Mouse (Mus musculus): Measurements from ENCODE around the gene E130218I03Rik. TPM values are rescaled to one million over a fixed set of nuclear protein-coding genes. Genes with fewer than 3 reads are reported as not detected.
A peak's percentile ranks its signal among the peaks of the same experiment; 100 is the strongest.

Gene E130218I03Rik
- polyA plus RNA-seq, 1 experiment from 2014 or later = 0.24 TPM

- Histone ChIP-seq H3K4me1 (ENCODE audit: control insufficient read depth, insufficient read depth, low read length) (no peaks in the 10 kb centered on the region), H3K4me3 (ENCODE audit: low read depth, low read length) (no peak overlapping the region), H3K27ac (ENCODE audit: low read length) (no peak overlapping the region), H3K36me3 (ENCODE audit: control insufficient read depth, insufficient read depth, low read length) (no peaks in the 10 kb centered on the region), H3K9me3 (replicated peaks; ENCODE audit: control insufficient read depth, low read length, poor library complexity, severe bottlenecking) (no peaks in the 10 kb centered on the region), H3K9ac (ENCODE audit: low read depth, low read length) (no peak overlapping the region), H3K4me2 (ENCODE audit: low read length) (no peak overlapping the region), H3K27me3 (ENCODE audit: control insufficient read depth, insufficient read depth, low read depth, low read length) (peaks cover 11% of the 10 kb centered on the region; the same call in 1 of the 2 replicates)
- ATAC-seq = no peak
- WGBS = 85% methylated on average over 5 of the region's 5 CpGs
These were observed 8.6 kb upstream of the E130218I03Rik start for GRCm38 (mm10) chr4:134234876-134235275.

GRCm38 (mm10) chr4:134237582-134238278 is 5.7 kb upstream of the E130218I03Rik start:
- Histone ChIP-seq H3K9me3 (replicated peaks; ENCODE audit: control insufficient read depth, low read length, poor library complexity, severe bottlenecking) (no peaks in the 10 kb centered on the region), H3K27me3 (ENCODE audit: control insufficient read depth, insufficient read depth, low read depth, low read length) (peaks cover 11% of the 10 kb centered on the region; the same call in 1 of the 2 replicates), H3K27ac (ENCODE audit: low read length) (no peak overlapping the region), H3K4me2 (ENCODE audit: low read length) (peak overlapping the region; percentile 5; the same call in 1 of the 2 replicates), H3K36me3 (ENCODE audit: control insufficient read depth, insufficient read depth, low read length) (no peaks in the 10 kb centered on the region), H3K4me1 (ENCODE audit: control insufficient read depth, insufficient read depth, low read length) (no peaks in the 10 kb centered on the region), H3K4me3 (ENCODE audit: low read depth, low read length) (no peak overlapping the region), H3K9ac (ENCODE audit: low read depth, low read length) (no peak overlapping the region)
- WGBS = 27% methylated on average over 19 of the region's 19 CpGs
- ATAC-seq = no peak

- Histone ChIP-seq H3K27ac (ENCODE audit: low read length) (no peak within 1 kb of the TSS), H3K27me3 (ENCODE audit: control insufficient read depth, insufficient read depth, low read depth, low read length) (peaks cover 11% of the 10 kb centered on the region; the same call in 1 of the 2 replicates), H3K4me2 (ENCODE audit: low read length) (peak within 1 kb of the TSS; percentile 5; the same call in 1 of the 2 replicates), H3K9me3 (replicated peaks; ENCODE audit: control insufficient read depth, low read length, poor library complexity, severe bottlenecking) (no peaks in the 10 kb centered on the region), H3K4me1 (ENCODE audit: control insufficient read depth, insufficient read depth, low read length) (no peaks in the 10 kb centered on the region), H3K4me3 (ENCODE audit: low read depth, low read length) (no peak within 1 kb of the TSS), H3K9ac (ENCODE audit: low read depth, low read length) (no peak within 1 kb of the TSS), H3K36me3 (ENCODE audit: control insufficient read depth, insufficient read depth, low read length) (no peaks in the 10 kb centered on the region)
- ATAC-seq = no peak
- WGBS = 3% methylated on average over 18 of the region's 18 CpGs
These were observed 5.2 kb upstream of the E130218I03Rik start, which contains the start of gene Cnksr1 for GRCm38 (mm10) chr4:134238279-134238651. Cnksr1 (minus strand) TSS chr4:134238399.

GRCm38 (mm10) chr4:134238686-134239085 is 4.8 kb upstream of the E130218I03Rik start:
- Histone ChIP-seq H3K27me3 (ENCODE audit: control insufficient read depth, insufficient read depth, low read depth, low read length) (peaks cover 11% of the 10 kb centered on the region; the same call in 1 of the 2 replicates), H3K4me1 (ENCODE audit: control insufficient read depth, insufficient read depth, low read length) (no peaks in the 10 kb centered on the region)
- no peak for ATAC-seq

GRCm38 (mm10) chr4:134245148-134245843 is 1.8 kb downstream of the E130218I03Rik start, which contains the start of gene Zfp593:
Zfp593 (minus strand) TSS chr4:134245592.
- peak within 1 kb of the TSS; percentile 76 for H3K9ac ChIP-seq (ENCODE audit: low read depth, low read length)
- peak within 1 kb of the TSS; percentile 67 for H3K4me3 ChIP-seq (ENCODE audit: low read depth, low read length)
- ATAC-seq = peak; percentile 74
- no peak within 1 kb of the TSS for H3K27ac ChIP-seq (ENCODE audit: low read length)
- under 1% methylated on average over 60 of the region's 60 CpGs for WGBS
- H3K4me1 ChIP-seq (ENCODE audit: control insufficient read depth, insufficient read depth, low read length) = peaks cover 19% of the 10 kb centered on the region
- peak within 1 kb of the TSS; percentile 85 for H3K4me2 ChIP-seq (ENCODE audit: low read length)
- peaks cover 19% of the 10 kb centered on the region for H3K27me3 ChIP-seq (ENCODE audit: control insufficient read depth, insufficient read depth, low read depth, low read length)
- no peaks in the 10 kb centered on the region for H3K36me3 ChIP-seq (ENCODE audit: control insufficient read depth, insufficient read depth, low read length)
- no peaks in the 10 kb centered on the region for H3K9me3 ChIP-seq (replicated peaks; ENCODE audit: control insufficient read depth, low read length, poor library complexity, severe bottlenecking)

More at GRCm38 (mm10) chr4:134238686-134239085, 4.8 kb upstream of the E130218I03Rik start:
- no peaks in the 10 kb centered on the region for H3K36me3 ChIP-seq (ENCODE audit: control insufficient read depth, insufficient read depth, low read length)
- H3K9me3 ChIP-seq (replicated peaks; ENCODE audit: control insufficient read depth, low read length, poor library complexity, severe bottlenecking) = no peaks in the 10 kb centered on the region
- H3K4me2 ChIP-seq (ENCODE audit: low read length) = peak overlapping the region; percentile 5; the same call in 1 of the 2 replicates
- whole genome bisulfite sequencing = 15% methylated on average over 10 of the region's 10 CpGs
- no peak overlapping the region for H3K4me3 ChIP-seq (ENCODE audit: low read depth, low read length)
- H3K9ac ChIP-seq (ENCODE audit: low read depth, low read length) = no peak overlapping the region
- no peak overlapping the region for H3K27ac ChIP-seq (ENCODE audit: low read length)

- Histone ChIP-seq H3K4me1 (ENCODE audit: control insufficient read depth, insufficient read depth, low read length) (peaks cover 24% of the 10 kb centered on the region), H3K9me3 (replicated peaks; ENCODE audit: control insufficient read depth, low read length, poor library complexity, severe bottlenecking) (no peaks in the 10 kb centered on the region), H3K27me3 (ENCODE audit: control insufficient read depth, insufficient read depth, low read depth, low read length) (peaks cover 19% of the 10 kb centered on the region), H3K4me3 (ENCODE audit: low read depth, low read length) (no peak overlapping the region), H3K27ac (ENCODE audit: low read length) (no peak overlapping the region), H3K36me3 (ENCODE audit: control insufficient read depth, insufficient read depth, low read length) (no peaks in the 10 kb centered on the region), H3K9ac (ENCODE audit: low read depth, low read length) (no peak overlapping the region), H3K4me2 (ENCODE audit: low read length) (no peak overlapping the region; the same call in 1 of the 2 replicates)
- WGBS = 20% methylated on average over 4 of the region's 4 CpGs
- no peak; the same call in 1 of the 2 replicates for ATAC-seq
These were observed 2.8 kb downstream of the E130218I03Rik start for GRCm38 (mm10) chr4:134246256-134246655.

- H3K4me1 ChIP-seq (ENCODE audit: control insufficient read depth, insufficient read depth, low read length) = peaks cover 26% of the 10 kb centered on the region
- H3K4me2 ChIP-seq (ENCODE audit: low read length) = peak within 1 kb of the TSS; percentile 85
- H3K27ac ChIP-seq (ENCODE audit: low read length) = no peak within 1 kb of the TSS
- H3K36me3 ChIP-seq (ENCODE audit: control insufficient read depth, insufficient read depth, low read length) = no peaks in the 10 kb centered on the region
- peaks cover 19% of the 10 kb centered on the region for H3K27me3 ChIP-seq (ENCODE audit: control insufficient read depth, insufficient read depth, low read depth, low read length)
- peak within 1 kb of the TSS; percentile 60 for H3K9ac ChIP-seq (ENCODE audit: low read depth, low read length)
- H3K4me3 ChIP-seq (ENCODE audit: low read depth, low read length) = peak within 1 kb of the TSS; percentile 67
- no peak for ATAC-seq
- no peaks in the 10 kb centered on the region for H3K9me3 ChIP-seq (replicated peaks; ENCODE audit: control insufficient read depth, low read length, poor library complexity, severe bottlenecking)
- 66% methylated on average over 7 of the region's 7 CpGs for WGBS
These were observed 3.3 kb downstream of the E130218I03Rik start, which contains the start of gene Gm30191 for GRCm38 (mm10) chr4:134246719-134247258. Gm30191 (plus strand) TSS chr4:134246935.

- Histone ChIP-seq H3K4me3 (ENCODE audit: low read depth, low read length) (peak overlapping the region; percentile 59), H3K4me1 (ENCODE audit: control insufficient read depth, insufficient read depth, low read length) (peaks cover 27% of the 10 kb centered on the region), H3K4me2 (ENCODE audit: low read length) (peak overlapping the region; percentile 77), H3K36me3 (ENCODE audit: control insufficient read depth, insufficient read depth, low read length) (no peaks in the 10 kb centered on the region), H3K9ac (ENCODE audit: low read depth, low read length) (peak overlapping the region; percentile 57), H3K27me3 (ENCODE audit: control insufficient read depth, insufficient read depth, low read depth, low read length) (peaks cover 43% of the 10 kb centered on the region), H3K27ac (ENCODE audit: low read length) (no peak overlapping the region), H3K9me3 (replicated peaks; ENCODE audit: control insufficient read depth, low read length, poor library complexity, severe bottlenecking) (no peaks in the 10 kb centered on the region)
- 1% methylated on average over 30 of the region's 30 CpGs for WGBS
- peak; percentile 30; the same call in 1 of the 2 replicates for ATAC-seq
These were observed 6.2 kb downstream of the E130218I03Rik start for GRCm38 (mm10) chr4:134249651-134250050.

Measured in midbrain, embryonic 16.5 days (tissue).